Mouse (Mus musculus) neural tube, embryonic 10.5 days (tissue): ENCODE data around the gene Kansl3.

Source experiments
- DNase-seq: peaks from one replicate; pipeline ENCODE4 v3.0.0-alpha.2; 2017; ENCODE audit warnings: low spot score; ENCODE audit errors: extremely low spot score

Kansl3 gene

GRCm38 (mm10) chr1:36321829-36322573, 47.0 kb downstream of the Kansl3 start:
- no peak for DNase-seq

- no peak for DNase-seq
These were observed 47.8 kb downstream of the Kansl3 start for GRCm38 (mm10) chr1:36321164-36321563.

- no peak for DNase-seq
These were observed 53.2 kb downstream of the Kansl3 start for GRCm38 (mm10) chr1:36315776-36316100.

- DNase-seq, result no peak
These were observed 53.8 kb downstream of the Kansl3 start for GRCm38 (mm10) chr1:36314959-36315775.

- no peak for DNase-seq
These were observed 59.5 kb downstream of the Kansl3 start for GRCm38 (mm10) chr1:36309498-36309901.

GRCm38 (mm10) chr1:36308966-36309475, 60.0 kb downstream of the Kansl3 start:
- no peak for DNase-seq

- DNase-seq, result peak; percentile 34
These were observed 60.5 kb downstream of the Kansl3 start for GRCm38 (mm10) chr1:36308451-36308901.

GRCm38 (mm10) chr1:36307495-36308280, 61.3 kb downstream of the Kansl3 start, which contains the start of gene Arid5a:
TSS of gene Arid5a (plus strand) at chr1:36307733.
- DNase-seq, result peak; percentile 91

GRCm38 (mm10) chr1:36307121-36307494, 61.9 kb downstream of the Kansl3 start:
- DNase-seq, result no peak

- DNase-seq, result no peak
These were observed 62.9 kb downstream of the Kansl3 start for GRCm38 (mm10) chr1:36306120-36306519.

- DNase-seq, result no peak
These were observed 64.2 kb downstream of the Kansl3 start for GRCm38 (mm10) chr1:36304764-36305163.

GRCm38 (mm10) chr1:36303381-36304320, 65.3 kb downstream of the Kansl3 start:
- no peak for DNase-seq

- no peak for DNase-seq
These were observed 66.0 kb downstream of the Kansl3 start for GRCm38 (mm10) chr1:36302957-36303356.

GRCm38 (mm10) chr1:36302273-36302672, 66.7 kb downstream of the Kansl3 start:
- DNase-seq, result no peak

- DNase-seq, result no peak
These were observed 68.5 kb downstream of the Kansl3 start for GRCm38 (mm10) chr1:36300486-36300885.

GRCm38 (mm10) chr1:36299676-36300075, 69.3 kb downstream of the Kansl3 start:
- no peak for DNase-seq

- DNase-seq, result no peak
These were observed 69.9 kb downstream of the Kansl3 start for GRCm38 (mm10) chr1:36299126-36299525.

GRCm38 (mm10) chr1:36298107-36298506, 70.9 kb downstream of the Kansl3 start:
- DNase-seq, result no peak

- DNase-seq, result no peak
These were observed 72.4 kb downstream of the Kansl3 start for GRCm38 (mm10) chr1:36296466-36297149.

GRCm38 (mm10) chr1:36294402-36294801, 74.6 kb downstream of the Kansl3 start:
- no peak for DNase-seq
